Mouse (Mus musculus) kidney, adult 2 months (tissue): ENCODE measurements around the gene Alyref.

Experiments
- CTCF ChIP-seq: fragments of 200-500 bp; conservative IDR thresholded peaks from 2 replicates; pipeline ENCODE4 v1.5.1; 2011; ENCODE audit warnings: low read depth, mild to moderate bottlenecking, control low read depth, low read length, moderate library complexity, mixed read lengths; ENCODE audit not compliant: insufficient read depth, insufficient read length
- POLR2A ChIP-seq: fragments of 200-500 bp; IDR thresholded peaks from one replicate; pipeline ENCODE4 v1.6.1; 2011; ENCODE audit warnings: low read depth, low read length, control low read depth

GRCm38 (mm10) chr11:120625152-120625775 is 27.1 kb upstream of the Alyref start, which contains the start of gene Sirt7:
- no peak for TF ChIP-seq CTCF
- TF ChIP-seq POLR2A: no peak
